Mouse (Mus musculus) megakaryocyte, embryonic 14.5 days (primary cell): ENCODE data around the gene Olfr220. TPM values are rescaled to one million over a fixed set of nuclear protein-coding genes. Genes with fewer than 3 reads are reported as not detected.

ENCODE experiments used
- H3K27me3 ChIP-seq: replicated peaks from 2 replicates; pipeline ENCODE3; 2012; ENCODE audit warnings: inconsistent platforms
- H3K36me3 ChIP-seq: replicated peaks from 2 replicates; pipeline ENCODE3; 2012; ENCODE audit warnings: low read length, inconsistent platforms, mixed read lengths
- H3K4me1 ChIP-seq: 2 replicates; pipeline ENCODE4 v1.6.1; 2012; ENCODE audit warnings: inconsistent platforms
- H3K4me3 ChIP-seq: replicated peaks from 2 replicates; pipeline ENCODE3; 2012; ENCODE audit warnings: moderate library complexity, mild to moderate bottlenecking, inconsistent platforms
- H3K9me3 ChIP-seq: 2 replicates; pipeline ENCODE4 v1.6.1; 2012; ENCODE audit warnings: inconsistent platforms
- FLI1 ChIP-seq: IDR thresholded peaks from 2 replicates; pipeline ENCODE4 v1.6.1; 2012; ENCODE audit warnings: low read length, inconsistent platforms, mixed read lengths
- GATA1 ChIP-seq: IDR thresholded peaks from 3 replicates; pipeline ENCODE4 v1.6.1; 2012; ENCODE audit warnings: mixed read lengths, low read length, inconsistent platforms, borderline replicate concordance
- polyA plus RNA-seq: library from polyadenylated mRNA; stranded (reverse); fragments of >175 nt; gene quantifications from 2 replicates; pipeline ENCODE4 v1.2.3, GENCODE M21; 2012; ENCODE audit warnings: low replicate concordance; ENCODE audit not compliant: insufficient read depth

Olfr220 gene
- polyA plus RNA-seq, result not detected in 2 replicates

DNA sequence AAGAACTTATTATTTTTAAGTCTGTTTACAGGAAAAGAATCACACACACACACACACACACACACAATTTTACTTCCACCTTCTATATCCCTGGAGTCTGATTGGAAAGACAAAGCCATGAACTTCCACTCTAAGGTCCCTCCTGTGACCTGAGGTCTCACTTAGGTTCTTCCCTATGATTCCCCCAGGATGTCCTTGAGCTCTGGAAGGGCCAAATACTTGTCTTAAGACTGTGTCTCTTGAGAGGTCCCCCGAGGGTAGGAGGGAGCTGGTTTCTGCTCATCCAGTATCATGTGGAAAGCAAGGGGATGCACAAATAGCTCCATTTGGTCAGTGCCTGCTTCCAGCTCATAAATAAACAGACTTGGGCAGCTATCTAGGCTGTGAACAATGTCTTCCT, at the start of gene Olfr220:
Gene Olfr220, plus strand, starts transcription at position 301 of the 400 bp plus-strand sequence.
- H3K4me3 ChIP-seq, result no peak within 1 kb of the TSS
- TF ChIP-seq GATA1 (no peak), FLI1 (no peak)
- no peaks in the 10 kb centered on the region for H3K36me3 ChIP-seq
- H3K9me3 ChIP-seq, result no peaks in the 10 kb centered on the region
- H3K4me1 ChIP-seq, result no peaks in the 10 kb centered on the region
- no peaks in the 10 kb centered on the region for H3K27me3 ChIP-seq

DNA sequence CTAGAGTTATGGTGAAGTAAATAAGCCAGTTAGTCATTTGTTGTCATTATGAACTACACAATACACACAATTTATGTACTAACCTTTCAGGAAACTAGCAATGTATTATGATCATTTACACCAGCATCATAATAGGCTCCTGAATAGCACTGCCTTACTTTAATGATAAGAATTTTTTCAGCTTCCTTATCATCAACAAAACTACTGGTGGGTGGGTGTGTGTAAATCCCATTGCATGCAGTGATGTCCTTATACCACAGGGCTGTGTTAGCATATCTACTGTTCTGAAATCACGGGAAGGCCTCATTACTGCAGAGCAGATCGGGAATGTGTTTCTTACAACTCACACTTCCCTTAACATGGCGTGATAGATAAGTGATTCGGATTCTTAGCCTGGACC, 18.9 kb upstream of the Olfr220 start:
- TF ChIP-seq FLI1, result no peak
- TF ChIP-seq GATA1, result no peak
- Histone ChIP-seq H3K4me3 (no peak overlapping the region), H3K4me1 (peaks cover 4% of the 10 kb centered on the region; the same call in 1 of the 2 replicates), H3K9me3 (no peaks in the 10 kb centered on the region), H3K27me3 (no peaks in the 10 kb centered on the region), H3K36me3 (no peaks in the 10 kb centered on the region)

DNA sequence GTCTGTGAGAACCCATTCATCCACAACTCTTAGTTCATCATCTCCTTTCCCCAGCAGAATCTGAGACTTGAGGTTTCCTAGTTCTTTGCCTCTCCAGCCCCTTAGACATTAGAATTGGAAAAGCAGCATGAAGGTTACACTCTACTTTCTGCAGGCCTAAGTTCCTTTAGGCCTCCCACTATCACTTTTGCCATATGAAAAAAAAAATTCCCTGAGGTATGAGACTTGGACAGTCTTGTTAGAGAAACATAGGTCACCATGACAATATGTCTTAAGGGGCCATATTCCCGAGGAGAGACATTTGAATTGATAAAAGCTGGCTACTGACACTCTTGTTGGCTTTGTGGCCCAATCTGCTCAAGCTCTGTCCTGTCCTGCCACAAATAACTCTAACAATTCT, 18.1 kb upstream of the Olfr220 start, which contains the start of gene Olfr414:
Gene Olfr414, plus strand, starts transcription at position 301 of the 400 bp plus-strand sequence.
- peaks cover 4% of the 10 kb centered on the region; the same call in 1 of the 2 replicates for H3K4me1 ChIP-seq
- H3K9me3 ChIP-seq, result no peaks in the 10 kb centered on the region
- no peak within 1 kb of the TSS for H3K4me3 ChIP-seq
- TF ChIP-seq GATA1, result no peak
- TF ChIP-seq FLI1, result no peak
- no peaks in the 10 kb centered on the region for H3K36me3 ChIP-seq
- no peaks in the 10 kb centered on the region for H3K27me3 ChIP-seq

DNA sequence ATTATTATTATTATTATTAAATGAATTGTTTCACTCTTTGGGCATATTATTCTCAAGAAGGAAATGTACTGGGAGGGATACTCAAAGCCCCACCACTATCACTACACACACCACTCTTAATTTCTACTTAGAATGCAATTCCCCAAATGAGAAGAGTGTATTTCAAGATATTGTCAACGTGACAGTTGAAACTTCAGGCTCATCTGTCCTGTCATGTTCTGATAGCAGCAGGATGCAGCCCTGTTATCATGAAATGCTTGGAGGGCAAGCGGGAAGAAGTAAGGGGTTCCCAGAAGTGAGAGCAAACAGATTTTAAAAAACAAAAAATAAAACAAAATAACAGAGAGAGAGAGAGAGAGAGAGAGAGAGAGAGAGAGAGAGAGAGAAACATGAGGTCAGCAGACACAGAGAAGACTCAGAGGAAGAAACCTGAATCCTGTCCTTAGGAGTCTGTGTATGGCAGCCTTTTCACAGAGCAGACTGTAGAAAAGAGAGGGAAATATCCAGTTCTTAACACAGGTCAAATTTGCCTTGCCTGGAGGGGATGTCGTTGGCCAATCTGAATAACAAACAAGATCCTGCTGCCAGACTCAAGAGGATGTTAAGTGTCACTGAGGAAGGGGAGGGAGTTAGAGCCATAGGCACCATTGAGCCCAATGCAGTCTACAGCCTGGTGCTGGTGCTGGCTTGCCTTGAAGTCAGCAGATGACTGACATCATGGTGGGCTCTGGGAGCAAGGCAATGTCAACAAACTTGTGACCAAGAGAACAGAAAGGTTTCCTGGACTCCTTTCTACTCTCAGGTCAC, 15.5 kb upstream of the Olfr220 start:
- Histone ChIP-seq H3K36me3 (no peaks in the 10 kb centered on the region), H3K4me3 (peak overlapping the region; percentile 62), H3K9me3 (no peaks in the 10 kb centered on the region), H3K4me1 (peaks cover 4% of the 10 kb centered on the region; the same call in 1 of the 2 replicates), H3K27me3 (no peaks in the 10 kb centered on the region)
- TF ChIP-seq FLI1 (no peak), GATA1 (no peak)

DNA sequence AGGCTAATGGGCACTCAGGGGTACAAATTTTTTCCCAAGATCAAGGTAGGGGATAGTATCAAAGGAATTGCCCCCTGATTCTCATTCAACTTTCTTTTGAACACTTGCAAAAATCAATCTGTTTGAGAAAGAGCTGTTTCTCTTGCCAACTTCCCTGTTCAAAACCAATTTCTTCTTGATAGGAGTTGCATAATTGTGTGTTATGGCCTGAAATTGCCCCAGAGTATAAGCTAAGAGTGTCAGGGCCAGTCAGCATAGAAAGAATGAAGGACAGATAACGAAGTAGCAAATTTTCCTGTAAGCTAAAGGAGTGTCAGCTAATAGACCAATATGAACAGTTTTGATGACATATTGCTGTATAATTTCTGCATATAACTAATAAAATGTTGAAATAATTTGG, 14.5 kb upstream of the Olfr220 start:
- Histone ChIP-seq H3K36me3 (no peaks in the 10 kb centered on the region), H3K4me1 (peaks cover 4% of the 10 kb centered on the region; the same call in 1 of the 2 replicates), H3K9me3 (no peaks in the 10 kb centered on the region), H3K27me3 (no peaks in the 10 kb centered on the region), H3K4me3 (no peak overlapping the region)
- no peak for TF ChIP-seq FLI1
- no peak for TF ChIP-seq GATA1

DNA sequence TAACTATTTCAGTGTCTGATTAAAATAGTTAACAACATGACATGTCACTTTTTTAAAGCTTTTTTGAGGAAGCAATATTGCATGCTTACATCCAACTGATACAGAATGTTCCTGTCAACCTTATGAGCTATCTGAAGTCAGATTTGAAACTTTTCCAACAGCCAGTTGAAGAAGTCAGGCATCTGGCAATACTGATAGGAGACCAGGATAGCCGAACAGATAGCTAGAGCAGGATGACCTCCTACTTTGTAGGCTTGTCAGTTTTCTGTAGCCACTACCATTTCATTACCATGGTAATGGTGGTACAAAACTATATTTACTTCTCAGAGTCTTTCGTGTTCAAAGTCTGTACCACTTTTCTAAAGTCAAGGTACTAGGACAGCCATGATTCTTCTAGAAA, 13.5 kb upstream of the Olfr220 start:
- Histone ChIP-seq H3K4me3 (no peak overlapping the region), H3K4me1 (peaks cover 4% of the 10 kb centered on the region; the same call in 1 of the 2 replicates), H3K27me3 (no peaks in the 10 kb centered on the region), H3K9me3 (no peaks in the 10 kb centered on the region), H3K36me3 (no peaks in the 10 kb centered on the region)
- TF ChIP-seq GATA1 (no peak), FLI1 (no peak)

DNA sequence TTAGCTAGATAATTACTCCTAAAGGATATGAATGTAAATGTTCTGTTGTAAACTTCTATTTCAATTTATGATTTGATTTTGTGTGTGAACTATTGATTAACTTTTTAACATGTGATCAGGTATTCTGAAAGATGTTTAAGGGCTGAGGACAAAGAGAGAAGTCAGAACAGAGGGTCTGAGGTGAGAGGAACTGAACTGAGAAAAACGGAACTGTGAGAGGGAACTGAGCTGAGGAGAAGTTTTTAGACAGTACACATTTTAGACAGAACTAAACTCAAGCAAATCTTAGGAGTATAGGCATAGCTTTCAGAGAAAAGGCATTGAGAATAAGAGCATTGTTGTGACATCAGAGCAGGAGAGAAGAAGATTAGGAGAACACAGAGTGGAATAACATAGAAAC, 7.8 kb upstream of the Olfr220 start:
- Histone ChIP-seq H3K36me3 (no peaks in the 10 kb centered on the region), H3K4me1 (no peaks in the 10 kb centered on the region), H3K9me3 (no peaks in the 10 kb centered on the region), H3K4me3 (no peak overlapping the region), H3K27me3 (no peaks in the 10 kb centered on the region)
- TF ChIP-seq FLI1, result no peak
- no peak for TF ChIP-seq GATA1

DNA sequence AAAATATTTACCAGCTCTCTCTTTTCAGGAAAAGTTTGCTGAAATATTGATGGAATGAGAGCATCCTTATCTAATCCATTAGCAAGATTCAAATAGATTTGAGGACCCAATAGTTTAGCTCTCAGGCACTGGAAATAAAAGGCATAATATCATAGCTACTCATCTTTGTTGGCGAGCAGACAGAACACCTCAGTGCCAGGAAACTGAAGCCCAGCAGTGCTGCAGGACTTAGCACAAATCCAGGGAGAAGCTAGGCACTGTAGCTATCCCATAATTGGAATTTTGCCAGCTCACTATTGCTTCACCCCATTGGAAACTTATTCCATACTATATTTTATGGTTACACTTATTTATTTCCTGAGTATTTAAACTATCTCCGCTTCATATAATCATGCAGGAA, 13.2 kb downstream of the Olfr220 start:
- no peaks in the 10 kb centered on the region for H3K36me3 ChIP-seq
- H3K4me1 ChIP-seq, result no peaks in the 10 kb centered on the region
- TF ChIP-seq FLI1 (no peak), GATA1 (no peak)
- H3K27me3 ChIP-seq, result no peaks in the 10 kb centered on the region
- no peak overlapping the region for H3K4me3 ChIP-seq
- H3K9me3 ChIP-seq, result no peaks in the 10 kb centered on the region

DNA sequence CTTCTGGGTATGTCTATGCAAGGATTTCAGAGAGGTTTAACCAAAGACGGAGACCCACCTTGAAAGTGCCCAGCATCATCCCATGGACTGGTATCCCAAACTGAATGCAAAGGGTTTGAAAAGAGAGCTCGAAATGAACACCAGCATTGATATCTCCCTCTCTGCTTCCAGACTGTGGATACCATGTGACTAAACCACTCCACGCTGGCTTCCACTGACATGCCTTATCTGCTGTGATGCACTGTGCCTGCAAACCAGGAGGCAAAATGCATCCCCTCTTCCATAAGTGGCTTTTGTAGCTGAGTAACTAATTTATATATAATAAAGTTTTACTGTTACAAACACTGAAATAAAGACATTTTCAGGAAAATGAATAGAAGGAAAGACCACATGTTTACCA, 23.5 kb downstream of the Olfr220 start:
- Histone ChIP-seq H3K36me3 (no peaks in the 10 kb centered on the region), H3K27me3 (peaks cover 3% of the 10 kb centered on the region), H3K9me3 (no peaks in the 10 kb centered on the region), H3K4me3 (no peak overlapping the region), H3K4me1 (peaks cover 10% of the 10 kb centered on the region)
- no peak for TF ChIP-seq FLI1
- no peak for TF ChIP-seq GATA1

DNA sequence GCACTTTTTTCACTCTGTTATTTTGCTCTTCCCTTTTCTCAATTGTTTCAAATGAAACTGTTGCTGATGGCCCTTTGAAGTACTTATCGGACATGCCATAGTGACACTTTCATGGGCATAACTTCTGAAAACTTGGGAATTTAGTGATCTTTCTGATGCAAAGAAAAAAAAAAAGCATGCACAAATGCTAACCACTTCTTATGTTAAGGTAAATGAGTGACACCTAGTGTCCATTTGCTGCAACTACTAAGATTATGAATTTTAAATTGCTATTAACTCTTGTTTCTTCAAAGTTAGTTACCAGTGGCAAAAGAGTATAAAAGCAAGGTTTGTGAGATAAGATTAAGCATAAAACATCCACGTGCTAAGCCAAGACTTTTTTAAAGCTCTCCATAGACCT, 24.4 kb downstream of the Olfr220 start:
- no peaks in the 10 kb centered on the region for H3K36me3 ChIP-seq
- H3K27me3 ChIP-seq, result peaks cover 3% of the 10 kb centered on the region
- TF ChIP-seq FLI1 (no peak), GATA1 (no peak)
- H3K4me1 ChIP-seq, result peaks cover 10% of the 10 kb centered on the region
- H3K9me3 ChIP-seq, result no peaks in the 10 kb centered on the region
- no peak overlapping the region for H3K4me3 ChIP-seq
